Mouse (Mus musculus) heart, embryonic 14.5 days (tissue): Measurements from ENCODE around the gene Tex11. TPM values are rescaled to one million over a fixed set of nuclear protein-coding genes. Genes with fewer than 3 reads are reported as not detected.

ENCODE experiments used
- polyA plus RNA-seq: library from polyadenylated mRNA; unstranded; fragments of >200 nt; fragmentation: Nextera tagmentation; extraction: Ambion mirVana; gene quantifications from 2 replicates; pipeline ENCODE4 v1.2.1, GENCODE M21; 2014

Tex11 gene
- polyA plus RNA-seq, 1 experiment from 2014 or later = 0.15 TPM

Other genes with a start within 250 kb of the Tex11 start
- gene Slc7a3, start 26.4 kb upstream of the Tex11 start, polyA plus RNA-seq = 0.67 and 1.0 TPM in 2 replicates
- gene Snx12, start 162.9 kb upstream of the Tex11 start, polyA plus RNA-seq = 33.3 and 34.4 TPM in 2 replicates
- gene Foxo4, start 194.9 kb upstream of the Tex11 start, polyA plus RNA-seq = 1.4 and 2.3 TPM in 2 replicates
- gene Gm614, start 204.3 kb upstream of the Tex11 start, polyA plus RNA-seq = not detected in 2 replicates
- 16.7 and 18.0 TPM in 2 replicates for gene Il2rg, start 208.6 kb upstream of the Tex11 start, polyA plus RNA-seq
- gene Gm20489, start 209.4 kb upstream of the Tex11 start, polyA plus RNA-seq = not detected in 2 replicates
- 25.9 and 29.2 TPM in 2 replicates for gene Med12, start 214.4 kb upstream of the Tex11 start, polyA plus RNA-seq
- 2.5 and 2.9 TPM in 2 replicates for gene Nlgn3, start 239.5 kb upstream of the Tex11 start, polyA plus RNA-seq